Mouse (Mus musculus) lung, adult 2 months (tissue): ENCODE results near the gene Fam89b. TPM values are rescaled to one million over a fixed set of nuclear protein-coding genes. Genes with fewer than 3 reads are reported as not detected.
A peak's percentile ranks its signal among the peaks of the same experiment; 100 is the strongest.

Source experiments
- DNase-seq: peaks from one replicate; pipeline ENCODE4 v3.0.0; 2022
- H3K4me1 ChIP-seq: fragments of 200-500 bp; 2 replicates; pipeline ENCODE4 v1.6.1; 2011; ENCODE audit warnings: low read length; ENCODE audit not compliant: control insufficient read depth, insufficient read depth
- H3K4me3 ChIP-seq: fragments of 200-500 bp; replicated peaks from 2 replicates; pipeline ENCODE3; 2011; ENCODE audit warnings: low read depth, mild to moderate bottlenecking, control low read depth, low read length; ENCODE audit errors: extremely low read depth
- CTCF ChIP-seq: fragments of 200-500 bp; IDR thresholded peaks from 2 replicates; pipeline ENCODE4 v1.5.1; 2011; ENCODE audit warnings: mild to moderate bottlenecking, low read length, control low read depth; ENCODE audit not compliant: insufficient read depth
- POLR2A ChIP-seq: fragments of 200-500 bp; IDR thresholded peaks from 2 replicates; pipeline ENCODE4 v1.6.1; 2011; ENCODE audit warnings: low read depth, mild to moderate bottlenecking, control low read depth, low read length, borderline replicate concordance; ENCODE audit errors: extremely low read depth
- WGBS: fragments of 180-500 bp; shearing (Covaris S2); methylation state at CpG from one replicate; pipeline ENCODE4 v1.1.7; 2018; 5-methylcytosine and 5-hydroxymethylcytosine counted together
- polyA plus RNA-seq: library from polyadenylated mRNA; depleted of rRNA; stranded (reverse); fragments of >200 nt; gene quantifications from 2 replicates; pipeline ENCODE4 v1.2.3, GENCODE M21; 2012; rRNA removed

The Fam89b gene
- polyA plus RNA-seq = 231 and 234 TPM in 2 replicates

DNA sequence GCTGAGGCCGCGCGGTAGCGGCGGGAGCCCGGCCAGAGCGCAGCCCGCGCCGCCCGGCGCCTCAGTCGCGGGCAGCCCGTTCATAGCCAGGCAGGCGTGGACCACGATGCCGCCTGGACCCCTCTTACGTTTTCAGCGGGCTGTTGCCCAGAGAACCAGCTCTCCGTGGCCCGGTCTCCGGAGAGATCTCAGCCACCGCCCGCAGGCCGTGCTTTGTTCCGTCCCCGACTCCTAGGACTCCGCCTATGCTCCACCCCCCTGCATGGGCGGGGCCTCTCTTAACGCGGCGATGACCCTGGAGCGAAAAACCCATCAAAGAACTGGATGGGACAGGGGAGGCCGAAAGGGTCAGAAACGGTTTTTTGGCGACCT is at the start of gene Fam89b:
TSS of gene Fam89b (minus strand) at position 210 of the 372 bp plus-strand sequence.
- H3K4me1 ChIP-seq = peaks cover 26% of the 10 kb centered on the region
- TF ChIP-seq POLR2A = peak; percentile 94
- TF ChIP-seq CTCF = no peak
- H3K4me3 ChIP-seq = peak within 1 kb of the TSS; percentile 87
- 1% methylated on average over 37 of the region's 37 CpGs for WGBS
- DNase-seq = peak; percentile 88

- no peaks in the 10 kb centered on the region for H3K4me1 ChIP-seq
- H3K4me3 ChIP-seq = no peak overlapping the region
- DNase-seq = no peak
- 79% methylated on average over 8 of the region's 8 CpGs for WGBS
- TF ChIP-seq POLR2A (no peak), CTCF (no peak)
Observed at GRCm38 (mm10) chr19:5778312-5778711, 48.9 kb upstream of the Fam89b start.

DNA sequence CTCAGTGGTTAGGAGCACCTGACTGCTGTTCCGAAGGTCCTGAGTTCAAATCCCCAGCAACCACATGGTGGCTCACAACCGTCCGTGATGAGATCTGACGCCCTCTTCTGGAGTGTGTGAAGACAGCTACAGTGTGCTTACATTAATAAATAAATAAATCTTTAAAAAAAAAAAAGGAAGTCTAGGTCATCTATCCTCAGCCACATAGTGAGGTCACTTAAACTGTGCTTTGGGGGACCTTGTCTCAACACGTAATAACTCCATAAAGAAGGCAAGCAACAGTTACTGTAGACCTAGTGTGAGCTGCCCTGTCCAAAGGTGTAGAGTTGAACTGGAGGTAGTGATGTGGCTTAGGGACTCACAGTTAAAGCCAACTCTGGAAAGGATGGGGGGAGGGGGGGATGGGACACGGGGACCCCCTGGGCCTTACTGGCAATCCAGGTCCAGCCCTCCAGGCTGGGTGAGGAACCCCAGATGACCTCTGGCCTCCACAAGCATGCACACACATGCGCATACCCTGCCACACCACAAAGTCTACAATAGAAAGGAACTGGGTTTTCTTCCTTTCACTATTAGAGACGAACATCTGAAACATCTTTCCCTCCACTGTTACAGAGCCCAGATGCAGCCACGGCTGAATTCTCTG is 48.1 kb upstream of the Fam89b start:
- no peak for DNase-seq
- no peak for TF ChIP-seq POLR2A
- TF ChIP-seq CTCF = no peak
- 74% methylated on average over 9 of the region's 9 CpGs for WGBS
- no peaks in the 10 kb centered on the region for H3K4me1 ChIP-seq
- H3K4me3 ChIP-seq = no peak overlapping the region

- no peak for TF ChIP-seq CTCF
- peak; percentile 23; the same call in 1 of the 2 replicates for TF ChIP-seq POLR2A
- Histone ChIP-seq H3K4me1 (peaks cover 9% of the 10 kb centered on the region), H3K4me3 (peak within 1 kb of the TSS; percentile 81)
- under 1% methylated on average over 64 of the region's 64 CpGs for WGBS
- peak; percentile 98 for DNase-seq
Observed at GRCm38 (mm10) chr19:5770925-5771860, 41.7 kb upstream of the Fam89b start, which contains the start of gene Scyl1. Scyl1 (minus strand) TSS chr19:5771419.

DNA sequence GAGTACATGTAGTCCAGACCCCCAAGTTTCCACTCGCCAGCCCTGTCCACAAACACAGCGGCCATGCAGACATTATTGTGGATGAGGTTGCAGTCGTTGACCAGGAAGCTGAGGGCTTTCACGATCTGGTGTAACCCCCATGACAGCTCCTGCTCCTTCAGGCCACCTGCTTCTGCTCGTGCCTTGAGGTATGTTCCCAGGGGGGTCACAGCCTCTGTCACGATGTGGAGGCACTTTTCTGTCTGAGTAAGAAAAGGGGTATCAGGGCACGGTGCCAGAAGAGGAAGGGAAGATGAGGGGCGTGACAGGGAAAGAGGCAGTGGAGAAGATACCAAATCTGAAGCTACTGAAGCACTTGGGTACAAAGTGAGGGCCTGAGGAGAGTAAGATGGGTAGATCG is 40.9 kb upstream of the Fam89b start:
- no peak for TF ChIP-seq POLR2A
- 29% methylated on average over 9 of the region's 9 CpGs for WGBS
- Histone ChIP-seq H3K4me1 (peaks cover 9% of the 10 kb centered on the region), H3K4me3 (peak overlapping the region; percentile 81)
- no peak for DNase-seq

GRCm38 (mm10) chr19:5767271-5767670 is 37.8 kb upstream of the Fam89b start:
- DNase-seq = no peak
- no peak for TF ChIP-seq CTCF
- no peak for TF ChIP-seq POLR2A
- peaks cover 9% of the 10 kb centered on the region for H3K4me1 ChIP-seq
- WGBS = 76% methylated on average over 4 of the region's 4 CpGs
- no peak overlapping the region for H3K4me3 ChIP-seq

DNA sequence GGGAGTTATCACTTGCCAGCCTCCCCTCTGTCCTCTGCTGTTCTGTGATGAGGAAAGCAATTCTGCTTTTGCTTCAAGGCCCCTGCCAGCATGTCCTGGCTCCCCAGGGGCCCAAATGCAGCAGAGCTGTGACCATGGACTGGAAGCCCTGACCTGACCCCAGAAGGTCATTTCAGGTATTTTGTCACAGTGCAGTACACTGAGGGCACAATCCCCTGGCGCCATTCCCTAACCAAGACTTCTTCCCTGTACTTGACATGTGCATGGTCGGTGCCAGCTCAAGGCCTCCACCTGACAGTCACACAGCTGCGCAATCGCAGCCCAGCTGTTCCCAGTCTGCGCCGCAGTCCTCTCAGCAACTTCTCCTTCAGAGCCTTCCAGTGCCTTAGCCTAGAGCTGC is 33.7 kb upstream of the Fam89b start:
- TF ChIP-seq CTCF (no peak), POLR2A (no peak)
- 92% methylated on average over 6 of the region's 6 CpGs for WGBS
- Histone ChIP-seq H3K4me3 (no peak overlapping the region), H3K4me1 (no peaks in the 10 kb centered on the region)
- no peak for DNase-seq

GRCm38 (mm10) chr19:5758878-5759403 is 29.5 kb upstream of the Fam89b start:
- no peak for DNase-seq
- no peak for TF ChIP-seq CTCF
- WGBS = 85% methylated on average over 14 of the region's 14 CpGs
- Histone ChIP-seq H3K4me1 (no peaks in the 10 kb centered on the region), H3K4me3 (no peak overlapping the region)

- H3K4me3 ChIP-seq = no peak overlapping the region
- no peaks in the 10 kb centered on the region for H3K4me1 ChIP-seq
- 45% methylated on average over 36 of the region's 36 CpGs for WGBS
- no peak for DNase-seq
- TF ChIP-seq CTCF (no peak), POLR2A (no peak)
Observed at GRCm38 (mm10) chr19:5756991-5757636, 27.7 kb upstream of the Fam89b start.
